Mouse (Mus musculus) kidney, embryonic 16.5 days (tissue): ENCODE results near the gene Brap. TPM values are rescaled to one million over a fixed set of nuclear protein-coding genes. Genes with fewer than 3 reads are reported as not detected.

Source experiments
- ATAC-seq: fragments of 200-750 bp; cut with Nextera tagmentation; 2 replicates; pipeline ENCODE4 v1.8.0; 2017; ENCODE audit warnings: moderate TSS enrichment; ENCODE audit not compliant: low FRiP score, low TSS enrichment
- H3K27ac ChIP-seq: fragments of 300-500 bp; sonication (generic); 2 replicates; pipeline ENCODE4 v1.5.1; 2014; ENCODE audit warnings: low read length
- H3K27me3 ChIP-seq: fragments of 300-500 bp; sonication (generic); 2 replicates; pipeline ENCODE4 v1.6.1; 2014; ENCODE audit warnings: low read length, control low read depth, mixed read lengths; ENCODE audit not compliant: insufficient read depth
- H3K36me3 ChIP-seq: fragments of 300-500 bp; sonication (generic); 2 replicates; pipeline ENCODE4 v1.6.1; 2014; ENCODE audit warnings: low read length, control low read depth, mixed read lengths; ENCODE audit not compliant: insufficient read depth
- H3K4me1 ChIP-seq: fragments of 300-500 bp; sonication (generic); 2 replicates; pipeline ENCODE4 v1.6.1; 2014; ENCODE audit warnings: low read length, control low read depth, mixed read lengths; ENCODE audit not compliant: insufficient read depth
- H3K4me2 ChIP-seq: fragments of 300-500 bp; sonication (generic); replicated peaks from 2 replicates; pipeline ENCODE4 v1.6.1; 2014; ENCODE audit warnings: low read depth, low read length
- H3K4me3 ChIP-seq: fragments of 300-500 bp; sonication (generic); 2 replicates; pipeline ENCODE4 v1.5.1; 2014; ENCODE audit warnings: mild to moderate bottlenecking, low read length
- H3K9ac ChIP-seq: fragments of 300-500 bp; sonication (generic); replicated peaks from 2 replicates; pipeline ENCODE4 v1.6.1; 2014; ENCODE audit warnings: low read length
- H3K9me3 ChIP-seq: fragments of 300-500 bp; sonication (generic); 2 replicates; pipeline ENCODE4 v1.6.1; 2016; ENCODE audit warnings: low read length, control low read depth
- WGBS: fragments of 180-500 bp; shearing (Covaris S2); extraction: QIAGEN DNeasy Blood & Tissue Kit; methylation state at CpG from one replicate; pipeline ENCODE4 v1.1.7; 2014; 5-methylcytosine and 5-hydroxymethylcytosine counted together
- polyA plus RNA-seq: library from polyadenylated mRNA; unstranded; fragments of >200 nt; fragmentation: Nextera tagmentation; extraction: Ambion mirVana; gene quantifications from 2 replicates; pipeline ENCODE4 v1.2.1, GENCODE M21; 2015

Gene Brap
- polyA plus RNA-seq, 1 experiment from 2014 or later, result 37.4 TPM

GRCm38 (mm10) chr5:121696761-121697160 is 36.4 kb downstream of the Brap start:
- no peak for ATAC-seq
- 71% methylated on average over 6 of the region's 6 CpGs for WGBS
- H3K36me3 ChIP-seq, result no peaks in the 10 kb centered on the region
- H3K9me3 ChIP-seq, result no peaks in the 10 kb centered on the region
- H3K4me1 ChIP-seq, result no peaks in the 10 kb centered on the region; the same call in 1 of the 2 replicates
- H3K4me3 ChIP-seq, result no peak overlapping the region
- H3K9ac ChIP-seq, result no peak overlapping the region
- H3K27ac ChIP-seq, result no peak overlapping the region
- H3K27me3 ChIP-seq, result no peaks in the 10 kb centered on the region
- H3K4me2 ChIP-seq, result no peak overlapping the region

- Histone ChIP-seq H3K9me3 (no peaks in the 10 kb centered on the region), H3K27ac (no peak overlapping the region), H3K36me3 (no peaks in the 10 kb centered on the region), H3K4me2 (no peak overlapping the region), H3K4me3 (no peak overlapping the region), H3K27me3 (no peaks in the 10 kb centered on the region), H3K4me1 (peaks cover 7% of the 10 kb centered on the region), H3K9ac (peak overlapping the region; percentile 28; the same call in 1 of the 2 replicates)
- 44% methylated on average over 5 of the region's 5 CpGs for WGBS
- ATAC-seq, result no peak
Measured at GRCm38 (mm10) chr5:121699891-121700290, 39.5 kb downstream of the Brap start.

- Histone ChIP-seq H3K9me3 (no peaks in the 10 kb centered on the region), H3K27ac (no peak overlapping the region), H3K9ac (peak overlapping the region; percentile 28; the same call in 1 of the 2 replicates), H3K4me1 (peaks cover 10% of the 10 kb centered on the region), H3K36me3 (no peaks in the 10 kb centered on the region), H3K27me3 (no peaks in the 10 kb centered on the region), H3K4me2 (peak overlapping the region; percentile 26; the same call in 1 of the 2 replicates), H3K4me3 (0 out of 2 replicates have a peak overlapping the region, but pooled peaks have one; percentile 0)
- no peak for ATAC-seq
- 19% methylated on average over 11 of the region's 11 CpGs for whole genome bisulfite sequencing
Measured at GRCm38 (mm10) chr5:121700496-121700895, 40.1 kb downstream of the Brap start.

DNA sequence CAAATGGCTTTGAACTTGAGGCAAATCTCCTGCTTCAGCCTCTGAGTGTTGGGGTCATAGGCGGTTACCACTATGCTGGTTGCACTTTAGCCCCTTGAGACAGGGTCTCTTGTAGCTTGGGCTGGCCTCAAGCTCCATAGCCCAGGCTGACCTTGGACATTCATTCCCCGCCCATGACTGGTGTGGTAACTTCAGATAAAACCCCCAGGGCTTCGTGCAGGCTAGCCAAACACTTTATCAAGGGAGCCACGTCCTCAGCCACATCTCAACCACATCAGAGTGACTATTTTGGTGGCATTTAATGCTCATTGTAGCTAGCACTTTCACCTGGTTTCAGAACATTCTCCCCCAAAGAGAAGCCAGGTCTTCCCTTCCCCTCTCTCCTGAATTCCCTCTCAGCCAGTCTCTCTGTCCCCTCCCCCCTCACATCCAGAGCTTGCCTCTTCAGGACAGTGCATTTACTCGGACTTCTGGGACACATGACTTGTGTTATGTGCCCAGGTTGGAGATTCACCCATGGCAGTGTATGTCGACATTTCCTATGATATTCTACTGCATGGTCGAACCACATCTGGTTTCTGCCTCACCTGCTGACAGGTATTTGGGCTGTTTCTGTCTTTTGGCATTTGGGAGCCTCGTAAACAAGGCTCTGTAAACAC is 40.9 kb downstream of the Brap start:
- Histone ChIP-seq H3K27me3 (no peaks in the 10 kb centered on the region), H3K27ac (no peak overlapping the region), H3K9me3 (no peaks in the 10 kb centered on the region), H3K9ac (no peak overlapping the region), H3K4me2 (no peak overlapping the region), H3K36me3 (no peaks in the 10 kb centered on the region), H3K4me3 (no peak overlapping the region), H3K4me1 (peaks cover 10% of the 10 kb centered on the region)
- no peak for ATAC-seq
- 59% methylated on average over 8 of the region's 8 CpGs for WGBS

- no peak overlapping the region for H3K4me2 ChIP-seq
- no peak overlapping the region for H3K27ac ChIP-seq
- no peak overlapping the region for H3K9ac ChIP-seq
- WGBS, result 61% methylated on average over 1 of the region's 1 CpGs
- no peaks in the 10 kb centered on the region for H3K27me3 ChIP-seq
- H3K4me3 ChIP-seq, result no peak overlapping the region
- no peaks in the 10 kb centered on the region for H3K36me3 ChIP-seq
- no peaks in the 10 kb centered on the region for H3K9me3 ChIP-seq
- peaks cover 10% of the 10 kb centered on the region for H3K4me1 ChIP-seq
- ATAC-seq, result no peak
Measured at GRCm38 (mm10) chr5:121703341-121703740, 43.0 kb downstream of the Brap start.

GRCm38 (mm10) chr5:121704512-121705248 is 44.3 kb downstream of the Brap start:
- Histone ChIP-seq H3K4me2 (peak overlapping the region; percentile 48), H3K9ac (no peak overlapping the region), H3K9me3 (no peaks in the 10 kb centered on the region), H3K36me3 (no peaks in the 10 kb centered on the region), H3K27me3 (no peaks in the 10 kb centered on the region), H3K4me1 (peaks cover 10% of the 10 kb centered on the region), H3K4me3 (peak overlapping the region; percentile 21), H3K27ac (no peak overlapping the region)
- 6% methylated on average over 20 of the region's 20 CpGs for WGBS
- ATAC-seq, result peak; percentile 70; the same call in 1 of the 2 replicates

GRCm38 (mm10) chr5:121710402-121710801 is 50.0 kb downstream of the Brap start:
- Histone ChIP-seq H3K9ac (peak overlapping the region; percentile 35), H3K36me3 (no peaks in the 10 kb centered on the region), H3K27ac (peak overlapping the region; percentile 96)

GRCm38 (mm10) chr5:121710851-121711173 is 50.4 kb downstream of the Brap start:
- H3K9ac ChIP-seq, result peak overlapping the region; percentile 98
- 0% methylated on average over 12 of the region's 12 CpGs for WGBS
- no peaks in the 10 kb centered on the region for H3K36me3 ChIP-seq
- no peaks in the 10 kb centered on the region for H3K27me3 ChIP-seq
- H3K9me3 ChIP-seq, result no peaks in the 10 kb centered on the region
- peak overlapping the region; percentile 96 for H3K27ac ChIP-seq
- no peak for ATAC-seq
- peak overlapping the region; percentile 99 for H3K4me3 ChIP-seq
- H3K4me2 ChIP-seq, result peak overlapping the region; percentile 80
- H3K4me1 ChIP-seq, result peaks cover 25% of the 10 kb centered on the region

More at GRCm38 (mm10) chr5:121710402-121710801, 50.0 kb downstream of the Brap start:
- peak overlapping the region; percentile 99; the same call in 1 of the 2 replicates for H3K4me3 ChIP-seq
- H3K27me3 ChIP-seq, result no peaks in the 10 kb centered on the region
- ATAC-seq, result no peak
- H3K4me2 ChIP-seq, result peak overlapping the region; percentile 80
- H3K4me1 ChIP-seq, result peaks cover 21% of the 10 kb centered on the region
- WGBS, result 47% methylated on average over 2 of the region's 2 CpGs
- H3K9me3 ChIP-seq, result no peaks in the 10 kb centered on the region

GRCm38 (mm10) chr5:121711174-121711927 is 51.0 kb downstream of the Brap start, which contains the start of gene Atxn2:
Gene Atxn2 (plus strand): TSS chr5:121711337.
- H3K27me3 ChIP-seq, result no peaks in the 10 kb centered on the region
- H3K4me3 ChIP-seq, result peak within 1 kb of the TSS; percentile 99
- ATAC-seq, result peak; percentile 83
- H3K36me3 ChIP-seq, result no peaks in the 10 kb centered on the region
- peak within 1 kb of the TSS; percentile 88 for H3K4me2 ChIP-seq
- WGBS, result under 1% methylated on average over 67 of the region's 103 CpGs
- peak within 1 kb of the TSS; percentile 96 for H3K27ac ChIP-seq
- H3K4me1 ChIP-seq, result peaks cover 31% of the 10 kb centered on the region
- peak within 1 kb of the TSS; percentile 98 for H3K9ac ChIP-seq
- no peaks in the 10 kb centered on the region for H3K9me3 ChIP-seq
